Mouse (Mus musculus) layer of hippocampus, adult 2 months (tissue): ENCODE measurements around the gene Rab5if. TPM values are rescaled to one million over a fixed set of nuclear protein-coding genes. Genes with fewer than 3 reads are reported as not detected.
"Not testable (repeated sequence)": the region's sequence is repeated elsewhere in the genome, so short reads cannot be mapped to it uniquely, and the experiment has no call there.

Source experiments
- DNase-seq, 2 experiments: peaks; one replicate each; pipeline ENCODE4 v3.0.0; 2022; ENCODE audit warnings: low spot score in 2 of 2
- H3K27ac ChIP-seq: fragments of 200-600 bp; 2 replicates; pipeline ENCODE4 v1.8.1; 2022
- H3K4me3 ChIP-seq: fragments of 200-600 bp; 2 replicates; pipeline ENCODE4 v1.8.1; 2022; ENCODE audit warnings: mild to moderate bottlenecking
- CTCF ChIP-seq: fragments of 200-600 bp; conservative IDR thresholded peaks from 2 replicates; pipeline ENCODE4 v1.8.1; 2022; ENCODE audit warnings: antibody characterized with exemption, mild to moderate bottlenecking, moderate library complexity
- total RNA-seq, 2 experiments: library from RNA; stranded (reverse); gene quantifications; 2 replicates each; pipeline ENCODE4 v1.2.3; 2021

Gene Rab5if
- total RNA-seq, 2 experiments from 2014 or later = 89.3 to 92.1 TPM

DNA sequence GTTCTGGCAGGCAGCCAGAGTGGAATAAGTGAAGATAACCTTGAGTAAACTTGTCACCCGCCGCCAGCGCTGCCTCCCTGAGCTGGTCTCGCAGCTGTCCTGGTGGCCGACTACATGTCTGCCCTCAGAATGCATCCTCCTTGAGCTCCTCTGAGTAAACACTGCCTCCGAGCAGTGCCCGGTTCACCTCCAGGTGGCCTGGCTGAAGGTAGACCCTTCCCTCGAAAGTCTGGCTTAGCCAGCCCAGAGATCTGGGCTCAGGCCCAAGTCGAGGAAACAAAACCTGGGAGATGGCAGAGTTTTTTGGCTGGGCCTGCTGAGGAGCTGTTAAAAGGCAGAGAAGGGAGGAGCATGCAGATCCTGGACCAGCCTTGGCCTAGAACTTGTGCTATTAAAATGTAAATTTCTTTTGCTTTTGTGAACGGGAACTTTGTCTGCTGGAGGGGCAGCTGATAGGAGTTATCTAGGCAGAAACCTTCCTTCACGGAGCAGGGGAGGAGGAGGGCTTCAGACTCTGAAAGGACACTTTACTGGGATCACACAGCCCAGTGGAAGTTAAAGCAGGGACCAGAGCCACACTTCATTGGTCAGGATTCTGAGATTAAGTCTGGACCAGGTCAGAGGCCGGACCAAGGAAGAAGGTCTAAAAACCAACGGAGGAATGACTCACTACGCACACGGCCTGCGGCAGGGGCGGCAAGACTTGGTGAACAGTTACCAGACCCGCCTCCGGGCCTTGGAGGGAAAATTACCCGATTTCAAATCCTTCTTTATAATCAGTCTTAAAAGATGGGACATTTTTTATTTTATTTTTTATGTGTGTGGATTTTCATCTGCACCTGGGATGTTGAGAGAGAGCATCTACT lies 20.9 kb upstream of the Rab5if start:
- no peak for DNase-seq
- TF ChIP-seq CTCF = peak; percentile 25; the same call in 1 of the 2 replicates
- peak overlapping the region; percentile 59; the same call in 1 of the 2 replicates for H3K4me3 ChIP-seq
- no peak overlapping the region for H3K27ac ChIP-seq

DNA sequence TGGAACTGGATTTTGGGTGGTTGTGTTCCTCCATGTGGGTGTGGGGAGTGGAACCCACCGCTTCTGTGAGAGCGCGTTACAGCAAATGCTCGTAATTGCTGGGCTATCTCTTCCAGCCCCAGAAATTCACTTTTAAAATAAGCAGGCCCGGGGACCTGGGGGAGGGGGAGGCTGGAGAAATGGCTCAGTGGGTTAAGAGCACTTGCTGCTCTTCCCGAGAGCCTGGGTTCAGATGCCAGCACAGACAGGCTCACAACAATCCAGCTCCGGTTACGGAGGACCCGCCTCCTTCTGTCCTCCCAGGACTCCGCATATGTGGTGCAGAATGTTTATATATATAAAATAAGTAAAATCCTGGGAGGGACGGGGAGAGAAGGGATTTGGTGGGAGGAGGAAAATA lies 20.2 kb upstream of the Rab5if start:
- no peak for DNase-seq
- no peak for TF ChIP-seq CTCF
- H3K4me3 ChIP-seq = no peak overlapping the region
- H3K27ac ChIP-seq = no peak overlapping the region

DNA sequence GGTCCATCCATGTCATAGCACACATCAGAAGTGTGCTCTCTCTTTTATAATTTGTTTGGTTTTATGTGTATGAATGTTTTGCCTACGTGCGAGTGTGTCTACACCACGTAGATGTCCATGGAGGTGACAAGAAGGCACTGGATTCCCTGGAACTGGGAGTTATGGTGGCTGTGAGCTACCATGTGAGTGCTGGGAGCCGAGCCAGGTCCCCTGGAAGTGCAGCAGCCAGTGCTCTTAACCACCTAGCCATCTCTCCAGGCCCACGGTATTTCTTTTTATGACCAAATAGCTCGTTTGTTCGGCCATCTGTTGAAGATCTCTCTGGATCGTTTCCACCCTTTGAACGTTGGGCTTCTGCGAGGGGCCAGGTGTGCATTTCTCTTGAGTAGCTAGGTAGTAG lies 19.6 kb upstream of the Rab5if start:
- DNase-seq = no peak
- no peak overlapping the region for H3K4me3 ChIP-seq
- no peak overlapping the region for H3K27ac ChIP-seq
- no peak for TF ChIP-seq CTCF

DNA sequence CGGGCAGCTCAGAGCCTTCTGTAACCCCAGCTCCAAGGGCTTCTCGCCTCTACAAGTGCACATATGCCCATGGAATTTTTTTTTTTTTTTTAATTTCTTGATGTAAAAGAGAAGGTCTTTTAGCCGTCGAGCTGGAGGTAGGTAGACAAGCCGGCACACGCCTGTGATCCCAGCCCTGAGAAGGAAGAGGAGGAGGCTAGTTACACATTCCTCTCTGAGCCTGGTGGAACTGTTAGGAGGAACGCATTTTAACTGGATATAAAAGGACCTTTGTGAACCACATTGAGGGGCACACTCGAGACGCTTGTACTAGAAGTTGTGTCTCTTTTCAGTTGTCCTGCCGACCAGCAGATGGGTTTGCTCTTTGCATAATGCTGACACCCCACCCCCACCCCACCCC lies 18.2 kb upstream of the Rab5if start:
- H3K27ac ChIP-seq = no peak overlapping the region
- TF ChIP-seq CTCF = no peak

DNA sequence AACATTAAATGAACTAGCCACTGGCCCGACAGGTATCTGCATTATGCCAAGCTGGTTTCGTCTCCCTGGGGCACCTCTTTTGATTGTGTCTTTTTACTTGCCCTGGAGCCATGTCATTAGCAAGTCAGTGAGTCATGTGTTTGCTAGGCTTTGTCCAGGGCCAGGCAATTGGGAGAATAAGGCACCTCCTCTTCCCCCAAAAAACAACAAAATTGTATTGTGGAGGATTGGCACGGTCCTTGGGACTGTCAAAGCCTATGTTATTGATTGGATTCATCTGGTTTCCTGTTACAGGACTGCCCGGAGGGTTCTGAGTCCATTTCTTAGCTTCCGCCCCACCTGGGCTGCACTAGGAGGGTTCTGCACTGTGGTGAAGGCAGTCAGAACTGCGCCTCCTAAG lies 15.3 kb upstream of the Rab5if start:
- Histone ChIP-seq H3K27ac (no peak overlapping the region), H3K4me3 (no peak overlapping the region)
- no peak for TF ChIP-seq CTCF
- DNase-seq = no peak

More for the DNA sequence above, 18.2 kb upstream of the Rab5if start:
- DNase-seq = no peak
- no peak overlapping the region for H3K4me3 ChIP-seq

DNA sequence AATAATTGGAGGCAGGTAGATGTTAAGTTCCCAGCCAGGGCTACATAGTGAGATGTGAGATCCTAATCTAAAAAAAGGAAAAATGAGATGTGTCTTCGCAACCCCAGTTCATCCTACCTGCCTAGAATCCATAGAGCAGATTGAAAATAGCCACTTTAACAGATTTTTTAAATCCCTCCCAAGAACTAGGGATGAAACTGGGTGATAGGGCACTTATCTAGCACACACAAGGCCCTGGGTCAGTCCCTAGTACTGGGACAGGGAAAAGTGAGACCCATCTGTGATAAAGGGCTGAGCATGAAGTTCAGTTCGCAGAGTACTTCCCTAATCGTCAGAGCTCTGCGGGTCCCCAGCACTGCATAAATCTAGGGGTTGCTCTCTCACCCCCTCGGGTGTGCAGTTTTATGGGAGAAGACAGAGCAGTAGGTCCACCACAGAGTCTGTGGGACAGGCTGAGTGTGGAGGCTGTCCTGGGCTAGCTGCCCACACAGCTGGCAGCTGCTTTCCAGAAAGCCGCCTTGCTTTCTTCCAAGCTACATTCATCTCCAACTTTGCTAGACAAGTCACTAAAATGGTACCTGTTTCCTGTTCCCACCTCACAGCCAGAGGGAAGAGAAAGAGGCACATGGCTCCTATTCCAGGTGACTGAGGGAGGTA lies 14.3 kb upstream of the Rab5if start:
- Histone ChIP-seq H3K27ac (no peak overlapping the region), H3K4me3 (no peak overlapping the region)
- no peak for TF ChIP-seq CTCF
- DNase-seq = no peak

DNA sequence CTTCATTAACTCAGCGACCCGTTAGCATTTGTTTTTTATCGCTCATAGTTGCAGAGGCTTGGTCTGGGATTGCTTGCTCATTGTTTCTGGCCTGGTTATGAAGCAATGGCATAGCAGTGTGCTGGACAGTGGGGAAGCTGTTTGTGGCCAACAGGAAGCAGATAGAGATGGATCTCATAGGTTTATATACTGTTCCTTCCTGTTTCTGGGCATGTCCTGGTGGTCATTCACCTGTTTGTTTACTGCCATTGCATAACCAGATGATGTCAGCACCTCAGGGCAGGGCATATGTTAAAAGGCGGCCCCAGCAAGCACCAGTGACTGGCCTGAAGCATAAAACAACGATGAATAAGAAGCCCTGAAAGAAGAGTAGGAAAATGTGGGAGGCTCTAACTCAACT lies 12.4 kb upstream of the Rab5if start:
- DNase-seq = no peak
- no peak overlapping the region for H3K4me3 ChIP-seq
- TF ChIP-seq CTCF = no peak
- no peak overlapping the region for H3K27ac ChIP-seq

DNA sequence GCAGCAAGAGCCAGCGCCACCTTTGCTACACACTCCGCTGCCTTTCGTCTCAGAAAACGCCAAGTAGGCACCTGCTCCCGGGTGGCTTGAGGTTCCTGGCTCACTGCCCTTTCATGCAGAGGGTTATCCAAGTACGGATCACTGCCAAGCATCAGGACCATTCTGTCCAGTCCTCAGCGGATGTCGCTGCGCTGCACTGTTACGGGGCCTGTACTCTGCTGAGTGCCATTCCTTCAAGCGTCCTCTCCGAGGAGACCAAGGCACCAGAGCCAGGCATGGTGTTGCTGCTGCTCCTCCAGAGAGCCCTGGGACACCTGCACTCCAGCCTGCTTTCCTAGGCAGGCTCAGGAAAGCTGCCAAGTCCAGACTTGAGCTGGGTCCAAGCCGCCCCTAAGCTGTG lies 9.3 kb upstream of the Rab5if start:
- H3K27ac ChIP-seq, DNase-seq, H3K4me3 ChIP-seq: not testable (repeated sequence)

DNA sequence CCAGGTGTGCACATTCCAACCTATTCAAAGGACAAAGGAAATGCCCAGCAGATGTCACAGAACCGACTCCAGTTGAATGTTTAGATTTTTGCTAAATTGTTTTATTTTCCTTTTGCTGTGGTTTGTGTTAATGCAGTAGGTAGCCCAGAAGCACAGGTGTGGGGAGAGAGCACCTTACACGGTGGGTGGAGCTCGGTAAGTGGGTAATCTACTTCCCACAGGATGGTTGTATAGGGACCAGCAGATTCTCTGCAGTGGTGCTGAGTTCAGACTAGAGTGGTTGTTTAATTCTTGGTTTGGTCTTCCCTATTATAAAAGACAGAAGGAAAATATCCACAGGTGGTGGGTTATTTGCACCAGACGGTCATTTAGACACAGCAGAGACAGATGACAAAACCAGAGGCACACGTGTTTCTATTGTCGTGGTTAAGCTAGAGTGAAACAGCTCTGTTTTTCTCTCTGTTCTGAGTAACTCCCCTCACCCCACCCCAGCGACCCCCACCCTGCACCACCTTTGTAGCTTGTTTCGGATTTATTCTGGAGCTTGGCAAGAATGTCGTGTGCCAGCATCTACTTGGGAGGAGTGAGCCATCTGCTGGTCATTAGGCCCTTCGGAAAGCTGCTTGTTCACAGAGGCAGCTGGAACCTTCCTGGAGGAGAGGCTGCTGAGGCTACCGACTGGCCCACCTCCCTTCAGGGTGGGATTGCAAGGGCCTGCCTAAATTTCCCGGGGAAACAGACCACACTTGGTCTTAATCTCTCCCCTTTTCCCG lies 8.7 kb upstream of the Rab5if start:
- peak; percentile 65 for TF ChIP-seq CTCF
- not testable (repeated sequence) for H3K4me3 ChIP-seq, H3K27ac ChIP-seq
- DNase-seq = peak; percentile 31 to 54

DNA sequence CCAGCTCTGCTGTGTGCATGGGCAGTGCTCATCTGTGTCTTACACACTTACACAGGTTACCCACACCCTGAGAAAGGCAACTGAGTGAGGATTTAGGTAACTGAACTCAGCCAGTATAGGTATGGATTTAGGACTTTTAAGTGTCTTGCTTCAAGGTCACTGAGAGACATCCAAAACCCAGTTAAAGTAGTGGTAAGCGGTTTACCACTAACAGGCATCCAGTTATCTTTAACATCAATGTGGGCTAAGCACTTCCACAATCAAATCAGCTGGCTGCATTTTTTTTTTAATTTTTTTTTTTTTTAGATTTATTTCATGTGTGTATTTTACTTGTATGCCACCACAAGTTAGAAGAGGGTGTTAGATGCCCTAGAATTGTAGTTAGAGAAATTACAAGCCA lies 6.6 kb upstream of the Rab5if start:
- no peak for DNase-seq
- no peak overlapping the region for H3K4me3 ChIP-seq
- no peak for TF ChIP-seq CTCF
- no peak overlapping the region for H3K27ac ChIP-seq

DNA sequence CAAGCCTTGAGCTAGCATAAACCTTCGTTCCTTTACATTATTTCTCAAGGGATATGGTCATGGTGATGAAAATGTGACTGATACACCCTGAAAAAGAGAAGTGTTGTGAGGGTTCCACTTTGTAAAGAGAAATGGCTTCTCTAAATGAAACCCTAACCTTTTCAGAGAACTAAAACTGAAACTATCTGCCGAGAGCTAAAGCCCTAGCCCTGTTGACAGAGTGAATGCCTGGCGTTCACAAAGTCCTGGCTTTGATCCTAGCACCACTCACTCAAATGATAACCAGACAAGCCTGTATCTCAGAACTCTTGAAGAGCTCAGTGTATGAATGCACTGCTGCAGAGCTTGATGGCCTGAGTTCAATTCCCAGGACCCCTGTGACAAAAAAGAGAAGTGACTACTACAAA lies 5.5 kb upstream of the Rab5if start:
- Histone ChIP-seq H3K27ac (no peak overlapping the region), H3K4me3 (no peak overlapping the region)
- no peak for DNase-seq
- no peak for TF ChIP-seq CTCF

DNA sequence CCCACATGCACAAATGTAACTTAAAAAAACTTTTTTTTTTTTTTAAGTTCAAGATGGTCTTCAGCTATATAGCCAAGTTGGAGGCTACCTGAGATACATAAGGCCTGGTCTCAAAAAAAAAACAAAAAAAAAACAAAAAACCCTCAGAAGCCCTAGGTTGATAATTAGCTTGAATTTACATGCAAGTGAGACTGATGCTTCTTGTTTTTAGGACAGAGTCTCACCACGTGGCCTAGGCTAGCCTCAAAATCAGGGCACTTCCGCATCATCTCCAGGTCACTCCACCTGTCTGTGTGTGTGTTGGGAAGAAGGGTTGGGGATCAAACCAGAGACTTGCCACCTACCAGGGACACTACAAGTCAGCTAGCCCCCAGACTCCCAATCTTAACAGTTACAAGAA lies 5.1 kb upstream of the Rab5if start, which contains the start of gene 4930518I15Rik:
4930518I15Rik (minus strand) TSS at position 112 of the 400 bp plus-strand sequence.
- no peak for DNase-seq
- TF ChIP-seq CTCF = no peak
- H3K27ac ChIP-seq = no peak within 1 kb of the TSS
- H3K4me3 ChIP-seq = no peak within 1 kb of the TSS

DNA sequence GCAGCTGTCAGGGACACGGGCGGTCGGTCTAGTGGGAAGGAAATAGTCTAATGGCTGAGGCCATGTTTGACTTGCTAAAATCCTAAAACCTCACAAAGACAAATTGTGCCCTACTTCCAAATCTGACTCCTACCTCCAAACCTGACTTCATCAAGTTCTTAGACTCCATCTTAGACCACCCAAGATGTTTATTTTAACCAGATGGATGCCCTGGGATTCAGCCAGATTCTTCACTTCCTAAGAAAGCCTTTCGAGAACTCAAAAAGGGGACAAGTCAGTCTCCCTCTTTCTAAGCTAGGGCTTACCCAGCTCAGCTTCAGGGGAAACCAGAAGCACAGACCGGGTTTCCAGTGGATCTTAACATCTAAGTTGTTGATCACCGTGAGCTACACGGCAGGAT lies 4.3 kb upstream of the Rab5if start:
- DNase-seq = no peak
- no peak overlapping the region for H3K27ac ChIP-seq
- H3K4me3 ChIP-seq = no peak overlapping the region
- TF ChIP-seq CTCF = no peak
